Mouse (Mus musculus) heart, postnatal 14 days (tissue): Measurements from ENCODE around the gene Tnfrsf26. TPM values are rescaled to one million over a fixed set of nuclear protein-coding genes. Genes with fewer than 3 reads are reported as not detected.
"Not testable (repeated sequence)": the region's sequence is repeated elsewhere in the genome, so short reads cannot be mapped to it uniquely, and the experiment has no call there.

ENCODE experiments used
- DNase-seq, 2 experiments: peaks; one replicate each; pipeline ENCODE4 v3.0.0; 2021 to 2022
- intact Hi-C: fragments of 180-260 bp; cut with DNase I; formaldehyde crosslinking; loops from one replicate; pipeline ENCODE4 v1.15.1; 2025
- long read RNA-seq, 2 experiments: library from polyadenylated mRNA; stranded (forward); transcript quantifications; one replicate each; pipeline ENCODE4 v2.0.0; 2021
- total RNA-seq, 2 experiments: library from RNA; stranded (reverse); gene quantifications; 2 replicates each; pipeline ENCODE4 v1.2.3; 2021

The Tnfrsf26 gene
- total RNA-seq: under 1 TPM; 0.71 to 0.76 TPM
- long read RNA-seq, experiment 1, partial matches to known transcripts: 0 of 1 reads
- long read RNA-seq, experiment 1, other reads (novel, unspliced or antisense): 1 of 1 reads
- long read RNA-seq, experiment 2: 0 reads

- intact Hi-C loops: no loop called here
- DNase-seq: no peak
These were observed at the start of gene Tnfrsf26 for GRCm38 (mm10) chr7:143628540-143628939. Gene Tnfrsf26, minus strand, starts transcription at chr7:143628722.

- intact Hi-C loops: no loop called here
- no peak for DNase-seq
These were observed 38.1 kb upstream of the Tnfrsf26 start for GRCm38 (mm10) chr7:143666427-143667311.

- intact Hi-C loops: no loop called here
These were observed 34.9 kb upstream of the Tnfrsf26 start for GRCm38 (mm10) chr7:143663470-143663869.

GRCm38 (mm10) chr7:143660797-143661196 lies 32.3 kb upstream of the Tnfrsf26 start:
- no peak for DNase-seq
- intact Hi-C loops: no loop called here

More at GRCm38 (mm10) chr7:143663470-143663869, 34.9 kb upstream of the Tnfrsf26 start:
- DNase-seq: no peak

GRCm38 (mm10) chr7:143649769-143650346 lies 21.3 kb upstream of the Tnfrsf26 start:
- DNase-seq: not testable (repeated sequence)
- intact Hi-C loops: loop anchor here (1.0 kb wide), 1 partner anchor 35 kb away; the partner anchor contains the start of gene Tnfrsf23

- intact Hi-C loops: loop anchor here (1.0 kb wide), 1 partner anchor 36 kb away; the partner anchor contains the start of gene Tnfrsf23
- DNase-seq: peak; percentile 77 to 80
These were observed 20.7 kb upstream of the Tnfrsf26 start, which contains the start of gene Tnfrsf22 for GRCm38 (mm10) chr7:143649034-143649768. Gene Tnfrsf22, minus strand, starts transcription at chr7:143649661.

DNA sequence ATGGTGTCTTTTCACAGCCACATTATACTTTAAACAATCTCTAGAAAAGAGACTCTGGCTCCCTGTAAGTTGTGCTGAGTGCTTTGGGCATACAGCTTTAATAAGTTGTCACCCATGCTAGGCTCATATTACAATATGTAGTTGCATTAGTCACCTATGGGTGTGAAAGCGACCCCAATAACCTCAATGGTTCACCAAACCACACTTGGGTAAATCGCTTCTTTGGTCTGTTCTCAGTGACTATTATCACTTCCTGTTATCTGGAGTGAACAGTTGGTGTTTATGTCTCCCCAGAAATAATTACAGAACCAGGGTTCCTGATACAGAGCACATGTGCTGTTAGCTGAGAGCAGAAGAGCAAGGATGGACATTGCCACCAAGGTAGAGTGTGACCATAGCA lies 15.4 kb upstream of the Tnfrsf26 start:
- intact Hi-C loops: loop anchor here (2.0 kb wide), 1 partner anchor 37 kb away; no protein-coding TSS in a partner anchor
- not testable (repeated sequence) for DNase-seq

- intact Hi-C loops: no loop called here
- no peak for DNase-seq
These were observed 8.2 kb upstream of the Tnfrsf26 start for GRCm38 (mm10) chr7:143636674-143637073.

GRCm38 (mm10) chr7:143631503-143631902 lies 3.0 kb upstream of the Tnfrsf26 start:
- intact Hi-C loops: no loop called here
- DNase-seq: no peak

DNA sequence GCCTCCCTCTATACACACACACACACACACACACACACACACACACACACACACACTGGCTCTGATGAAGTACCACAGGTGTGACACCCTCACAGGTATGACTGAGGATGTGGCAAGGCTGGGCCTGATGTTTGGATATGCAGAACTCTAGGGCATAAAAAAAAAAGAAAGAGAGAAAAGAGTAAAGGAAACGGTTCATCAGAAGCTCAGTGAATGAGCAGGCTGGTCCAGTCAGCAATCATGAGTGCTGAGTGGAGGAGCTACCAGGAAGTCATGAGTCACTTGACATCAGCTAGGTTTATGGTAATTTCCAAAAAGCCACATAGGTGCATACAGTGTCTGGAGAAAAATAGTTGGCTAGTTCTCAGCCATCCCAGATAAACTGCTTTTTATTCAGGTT lies 979 bp upstream of the Tnfrsf26 start:
- DNase-seq: no peak
- intact Hi-C loops: no loop called here

DNA sequence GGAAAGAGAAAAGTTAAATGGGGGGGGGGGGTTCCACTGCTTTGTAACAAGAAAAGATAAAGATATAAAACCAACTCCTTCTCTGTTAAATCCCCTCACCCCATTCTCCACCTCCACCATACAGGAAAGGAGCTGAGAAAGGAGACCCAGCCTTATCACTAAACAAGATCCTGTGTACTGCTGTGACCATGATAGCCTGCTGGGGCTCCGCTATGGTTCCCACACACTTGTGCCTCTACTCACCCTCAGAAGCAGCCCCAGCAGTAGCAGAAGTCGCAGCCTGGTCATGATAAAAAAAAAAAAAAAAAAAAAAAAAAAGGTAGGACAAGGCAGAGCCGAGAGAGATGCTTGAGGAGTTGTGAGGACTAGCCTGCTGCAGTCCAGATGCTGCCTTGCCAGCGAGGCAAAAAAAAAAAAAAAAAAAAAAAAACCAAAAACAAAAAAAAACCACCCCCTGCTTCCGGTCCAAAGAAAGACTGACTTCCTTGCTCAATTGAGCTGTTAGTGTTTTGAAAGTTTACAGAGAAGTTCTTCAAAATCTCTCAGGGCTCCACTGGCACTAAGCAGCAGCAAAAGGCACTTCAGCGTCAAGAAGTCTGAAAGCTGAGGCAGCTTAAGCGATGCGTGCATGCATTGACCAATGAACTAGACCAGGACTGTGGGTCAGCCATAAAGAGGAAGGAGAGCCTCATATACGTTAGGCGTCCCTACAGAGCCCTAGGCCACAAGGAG lies 801 bp downstream of the Tnfrsf26 start:
- intact Hi-C loops: no loop called here
- DNase-seq: no peak

DNA sequence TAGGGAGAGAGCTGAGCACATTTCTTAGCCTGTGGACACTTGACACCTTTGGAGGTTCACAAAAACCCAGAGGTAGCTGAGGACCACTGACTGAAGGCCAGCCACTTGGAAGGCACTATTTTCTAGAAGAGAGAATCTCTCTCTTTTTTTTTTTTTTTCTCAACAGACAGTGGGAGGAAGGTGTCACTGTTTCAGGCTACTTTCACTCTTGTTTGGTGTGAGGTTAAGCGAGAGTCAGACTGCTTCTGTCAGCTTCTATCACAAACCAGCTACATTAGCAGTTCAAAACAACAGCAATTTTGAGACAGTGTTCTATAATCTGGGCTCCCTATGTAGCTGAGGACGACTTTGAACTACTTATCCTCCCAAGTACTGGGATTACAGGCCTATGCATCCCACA lies 2.3 kb downstream of the Tnfrsf26 start:
- DNase-seq: no peak
- intact Hi-C loops: no loop called here

DNA sequence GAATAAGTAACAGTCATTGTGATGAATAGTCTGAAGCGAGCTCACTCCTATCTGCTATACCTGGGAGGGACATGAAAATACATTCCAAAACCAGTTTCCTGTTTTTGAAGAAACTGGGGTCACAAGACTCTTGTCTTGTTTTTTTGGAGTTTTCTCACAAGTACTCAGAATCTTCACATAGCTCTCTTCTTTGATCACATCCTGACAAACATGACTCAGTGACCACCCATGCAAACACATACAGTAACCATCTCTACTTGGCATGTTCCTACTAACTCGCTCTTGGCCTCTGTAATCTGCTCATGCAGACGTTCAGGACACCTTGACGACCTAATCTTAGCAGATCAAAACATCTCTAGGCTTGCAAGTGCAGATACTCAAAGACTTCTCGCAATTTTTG lies 3.4 kb downstream of the Tnfrsf26 start:
- intact Hi-C loops: no loop called here
- DNase-seq: no peak

GRCm38 (mm10) chr7:143624561-143624960 lies 4.0 kb downstream of the Tnfrsf26 start:
- no peak for DNase-seq
- intact Hi-C loops: no loop called here

DNA sequence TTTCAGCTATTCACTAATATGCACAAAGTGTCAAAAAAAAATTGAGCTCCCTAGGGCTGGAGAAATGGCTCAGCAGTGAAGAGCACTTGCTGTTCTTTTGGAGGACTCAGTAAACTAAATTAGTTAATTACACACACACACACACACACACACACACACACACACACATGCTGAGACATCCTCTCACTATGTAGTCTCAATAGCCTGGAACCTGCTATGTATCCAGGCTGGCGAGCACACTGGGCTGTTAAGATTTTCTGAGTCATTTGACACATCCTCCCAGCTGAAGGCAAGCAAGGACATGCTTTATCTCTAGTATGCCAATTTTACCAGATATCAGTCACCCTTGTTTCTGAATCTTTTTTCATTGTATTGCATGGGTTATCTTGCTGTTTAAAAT lies 7.6 kb downstream of the Tnfrsf26 start:
- intact Hi-C loops: no loop called here
- DNase-seq: no peak

DNA sequence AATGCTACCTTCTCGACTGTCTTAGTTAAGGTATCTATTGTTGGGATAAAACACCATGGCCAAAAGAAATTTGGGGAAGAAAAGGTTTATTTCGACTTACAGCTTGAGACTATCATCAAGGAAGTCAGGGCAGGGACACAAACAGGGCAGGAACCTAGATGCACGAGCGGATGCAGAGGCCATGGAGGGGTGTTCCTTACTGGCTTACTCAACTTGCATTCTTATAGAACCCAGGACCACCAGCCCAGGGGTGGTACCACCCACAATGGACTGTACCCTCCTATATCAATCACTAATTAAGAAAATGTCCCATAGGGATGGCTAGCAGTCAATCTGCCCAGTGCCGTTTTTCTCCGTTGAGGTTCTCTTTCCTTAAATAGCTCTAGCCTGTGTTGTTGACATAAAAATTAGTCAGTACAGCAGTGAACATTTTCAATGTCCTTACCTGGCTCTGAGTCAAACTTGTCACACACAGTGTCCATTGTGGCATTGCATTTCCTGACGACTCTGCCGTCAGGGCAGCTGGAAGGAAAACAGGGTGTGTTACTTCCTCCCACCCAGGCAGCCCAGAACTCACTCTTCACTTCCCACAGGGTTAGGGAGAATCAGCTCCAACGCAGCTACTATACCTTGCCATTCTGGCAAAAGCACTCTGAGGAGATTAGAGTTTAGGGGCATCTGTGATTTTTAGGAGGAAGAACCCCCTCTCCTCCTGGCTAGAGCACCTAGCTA lies 14.0 kb downstream of the Tnfrsf26 start:
- DNase-seq: peak; percentile 9 to 27
- intact Hi-C loops: no loop called here

DNA sequence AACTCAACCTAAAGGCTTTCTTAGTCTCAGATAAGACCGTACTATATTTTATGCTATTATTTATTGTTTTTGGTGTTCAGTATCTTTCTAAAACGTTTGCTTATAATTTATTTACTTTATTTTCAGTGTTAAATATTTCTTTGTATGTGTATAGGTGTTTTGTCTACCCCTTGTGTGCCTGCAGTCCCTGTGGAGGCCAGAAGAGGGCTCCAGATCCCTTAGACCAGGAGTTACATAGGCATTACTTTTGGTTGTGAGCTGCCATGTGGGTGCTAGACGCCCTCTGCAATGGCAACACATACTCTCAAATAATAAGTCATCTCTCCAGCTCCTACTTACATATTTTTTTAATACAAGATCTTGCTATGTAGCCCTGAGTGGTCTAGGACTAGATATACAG lies 16.3 kb downstream of the Tnfrsf26 start:
- DNase-seq: peak in 1 of 2 experiments; percentile 10
- intact Hi-C loops: no loop called here

DNA sequence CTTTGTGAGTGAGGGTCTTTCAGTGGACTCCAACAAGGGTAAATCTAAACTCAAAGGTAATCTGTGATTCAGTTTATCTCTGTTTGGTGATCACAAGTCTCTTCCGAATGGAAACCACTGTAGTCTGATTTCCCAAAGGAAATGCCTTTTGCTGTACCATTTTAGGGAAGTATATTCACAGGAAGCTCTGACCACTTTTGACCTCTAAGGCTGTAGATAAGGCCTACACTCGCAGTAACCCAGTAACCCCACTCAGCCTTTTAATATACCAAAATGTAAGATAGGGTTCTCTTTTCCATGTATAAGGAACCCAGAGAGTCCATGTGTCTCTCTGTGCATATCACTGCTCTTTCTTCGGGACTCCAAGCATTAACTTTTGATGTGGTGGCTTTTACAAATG lies 23.2 kb downstream of the Tnfrsf26 start:
- no peak for DNase-seq
- intact Hi-C loops: no loop called here

DNA sequence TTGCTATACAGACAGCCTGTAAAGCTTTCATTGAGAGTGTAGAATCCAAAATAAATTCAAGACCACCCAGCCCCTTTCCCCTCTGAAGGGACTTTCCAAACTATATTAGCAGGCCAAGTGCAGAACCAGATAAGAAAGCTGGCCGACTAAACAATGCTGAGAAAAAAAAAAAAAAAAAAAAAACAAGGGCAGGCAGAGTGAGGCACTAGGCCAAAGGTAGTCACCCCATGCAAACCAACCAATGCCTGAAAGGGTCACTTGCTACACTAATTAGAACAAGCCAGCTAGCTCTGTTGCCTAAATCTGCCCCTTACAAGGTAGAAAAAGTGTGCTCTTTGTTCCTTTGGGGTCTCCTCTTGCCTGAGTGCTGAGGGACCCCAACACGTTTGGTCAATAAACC lies 23.6 kb downstream of the Tnfrsf26 start:
- DNase-seq: no peak
- intact Hi-C loops: no loop called here
